Mouse (Mus musculus) heart, embryonic 14.5 days (tissue): ENCODE results near the gene Cox20. TPM values are rescaled to one million over a fixed set of nuclear protein-coding genes. Genes with fewer than 3 reads are reported as not detected.

ENCODE experiments used
- microRNA-seq: library from miRNA; unstranded; fragments of <30 nt; microRNA quantifications from one replicate; pipeline ENCODE4, GENCODE M21; 2016
- polyA plus RNA-seq: library from polyadenylated mRNA; unstranded; fragments of >200 nt; fragmentation: Nextera tagmentation; extraction: Ambion mirVana; gene quantifications from 2 replicates; pipeline ENCODE4 v1.2.1, GENCODE M21; 2014

Gene Cox20
- polyA plus RNA-seq, 1 experiment from 2014 or later = 299 TPM

Small RNA genes within 50 kb of the gene (microRNA-seq; reads per million reads assigned to microRNA genes)
- not detected for gene Gm27458

Other genes starting within 250 kb of the Cox20 start
- 25.9 and 30.7 TPM in 2 replicates for gene Desi2, start 131.7 kb upstream of the Cox20 start, polyA plus RNA-seq
- 294 and 316 TPM in 2 replicates for gene Hnrnpu, start 18.7 kb downstream of the Cox20 start, polyA plus RNA-seq
- gene Efcab2, start 87.0 kb downstream of the Cox20 start, polyA plus RNA-seq = 16.6 and 17.5 TPM in 2 replicates
- 12.7 and 14.4 TPM in 2 replicates for gene Kif26b, start 210.0 kb downstream of the Cox20 start, polyA plus RNA-seq